Mouse (Mus musculus) large intestine, adult 2 months (tissue): ENCODE results near the gene Spata31d1a. TPM values are rescaled to one million over a fixed set of nuclear protein-coding genes. Genes with fewer than 3 reads are reported as not detected.
"Not testable (repeated sequence)": the region's sequence is repeated elsewhere in the genome, so short reads cannot be mapped to it uniquely, and the experiment has no call there.

Experiments used
- DNase-seq: peaks from one replicate; pipeline ENCODE4 v3.0.0-alpha.2; 2012; ENCODE audit warnings: low read depth, low spot score
- WGBS: fragments of 180-500 bp; shearing (Covaris S2); methylation state at CpG from one replicate; pipeline ENCODE4 v1.1.7; 2018; 5-methylcytosine and 5-hydroxymethylcytosine counted together
- polyA plus RNA-seq: library from polyadenylated mRNA; depleted of rRNA; stranded (reverse); fragments of >200 nt; gene quantifications from 2 replicates; pipeline ENCODE4 v1.2.3, GENCODE M21; 2012

Spata31d1a gene
- polyA plus RNA-seq, 1 experiment = not detected

DNA sequence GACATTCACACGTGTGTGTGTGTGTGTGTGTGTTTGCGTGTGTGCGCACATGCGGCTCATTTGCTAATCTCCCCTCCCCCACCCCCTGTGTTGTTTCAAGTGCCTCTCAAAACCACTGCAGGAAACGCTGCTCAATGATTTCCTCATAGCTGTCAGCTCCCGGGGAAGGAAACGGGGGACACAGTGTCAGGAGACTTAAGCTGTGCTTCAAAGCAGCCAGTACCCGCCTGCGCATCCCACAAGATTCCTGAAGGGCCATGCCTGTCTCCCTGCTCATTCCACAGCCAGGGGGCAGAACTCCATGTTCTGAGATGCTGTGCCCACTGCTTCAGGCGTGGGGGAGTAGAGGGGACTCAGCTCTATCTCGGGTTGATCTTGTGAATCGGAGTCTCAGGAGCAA is 5.6 kb downstream of the Spata31d1a start:
- WGBS = 58% methylated on average over 12 of the region's 12 CpGs
- no peak for DNase-seq

DNA sequence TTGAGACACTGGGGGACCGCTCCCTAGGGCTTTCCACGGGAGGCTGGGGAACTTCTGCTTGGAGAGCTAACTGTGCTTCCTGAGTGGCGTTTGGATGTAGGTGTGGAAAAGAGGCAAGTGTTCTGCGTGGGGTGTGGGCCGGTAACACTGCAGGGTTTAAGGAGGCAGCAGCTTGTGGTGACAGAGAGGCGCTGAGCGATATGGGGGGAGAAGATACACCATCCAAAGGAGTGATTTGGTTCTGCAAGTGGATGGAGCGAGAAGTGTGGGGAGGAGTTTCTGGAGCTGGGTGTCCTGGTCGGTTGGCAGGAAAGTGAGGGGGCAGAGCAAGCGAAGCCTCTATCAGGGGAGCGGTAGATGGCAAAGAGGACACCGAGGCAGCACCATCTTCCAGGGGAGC is 6.6 kb downstream of the Spata31d1a start:
- DNase-seq = no peak
- 85% methylated on average over 12 of the region's 12 CpGs for WGBS

DNA sequence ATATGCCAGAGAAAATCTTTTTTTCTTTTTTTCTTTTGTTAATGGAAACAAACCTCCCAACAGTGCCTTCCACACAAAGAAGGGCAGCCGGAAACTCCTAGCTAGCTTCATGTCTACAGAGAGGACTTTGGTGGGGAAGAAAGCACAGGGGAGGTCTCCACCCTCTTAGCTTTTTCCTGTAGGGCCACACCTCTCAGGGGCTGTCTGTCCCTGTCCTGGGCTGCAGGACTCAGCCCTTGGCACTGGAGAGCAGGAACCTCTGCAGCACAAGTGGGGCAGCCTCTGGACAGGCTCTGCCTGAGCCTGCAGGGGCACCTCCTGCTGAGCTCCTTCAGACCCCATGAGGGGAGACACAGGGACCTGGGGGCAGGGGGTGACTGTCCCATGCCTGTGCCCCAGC is 10.0 kb downstream of the Spata31d1a start:
- WGBS = 62% methylated on average over 1 of the region's 1 CpGs

DNA sequence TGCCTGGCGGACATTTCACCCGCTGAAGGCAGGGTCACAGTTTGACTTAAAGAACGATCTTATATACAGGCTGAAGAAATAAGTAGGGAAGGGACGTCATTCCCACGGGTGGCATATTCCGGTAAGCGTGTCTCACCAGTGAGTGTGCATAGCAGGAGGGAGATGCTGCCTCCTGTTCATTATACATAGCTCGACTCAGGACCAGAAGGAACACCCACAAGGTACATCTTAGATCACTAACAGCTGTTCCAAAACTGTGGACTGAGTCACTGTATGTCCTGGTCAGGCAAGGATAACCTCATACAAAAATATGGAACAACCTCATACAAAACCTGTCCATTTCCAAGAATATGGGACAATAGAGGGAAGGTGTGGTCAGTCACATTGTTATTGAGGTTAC is 11.0 kb downstream of the Spata31d1a start:
- 93% methylated on average over 8 of the region's 8 CpGs for WGBS
- no peak for DNase-seq

More for the DNA sequence above, 10.0 kb downstream of the Spata31d1a start:
- DNase-seq = not testable (repeated sequence)

- WGBS = 91% methylated on average over 7 of the region's 7 CpGs
- no peak for DNase-seq
Measured at GRCm38 (mm10) chr13:59695781-59696180, 14.3 kb downstream of the Spata31d1a start.

- 62% methylated on average over 3 of the region's 3 CpGs for WGBS
- DNase-seq = no peak
Measured at GRCm38 (mm10) chr13:59694008-59694407, 16.1 kb downstream of the Spata31d1a start, which contains the start of gene 4921517D22Rik. Gene 4921517D22Rik (minus strand): TSS chr13:59694108.

GRCm38 (mm10) chr13:59691478-59691877 is 18.7 kb downstream of the Spata31d1a start:
- 83% methylated on average over 10 of the region's 10 CpGs for WGBS
- DNase-seq = no peak

- DNase-seq = no peak
- WGBS = 87% methylated on average over 7 of the region's 7 CpGs
Measured at GRCm38 (mm10) chr13:59690576-59690975, 19.6 kb downstream of the Spata31d1a start.

- WGBS = 92% methylated on average over 3 of the region's 3 CpGs
- DNase-seq = no peak
Measured at GRCm38 (mm10) chr13:59689843-59690242, 20.3 kb downstream of the Spata31d1a start.

DNA sequence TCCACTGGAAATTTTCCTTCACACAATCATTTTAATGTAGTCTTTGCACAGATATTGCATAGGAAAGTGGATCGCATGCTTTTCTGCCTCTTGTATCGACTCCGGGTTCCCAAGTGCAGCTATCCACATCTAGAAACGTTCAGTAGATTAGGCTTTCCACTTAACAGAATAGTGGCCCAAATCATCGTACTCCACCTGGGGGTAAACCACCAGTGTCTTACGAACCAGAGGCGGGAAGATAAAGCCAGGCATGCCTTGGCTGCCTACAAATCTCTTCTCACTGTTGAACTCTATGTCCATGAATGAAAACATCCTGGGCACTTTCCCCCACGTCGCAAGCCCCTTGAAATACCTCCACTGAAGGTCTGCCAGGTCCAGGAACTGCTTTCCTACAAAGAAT is 20.8 kb downstream of the Spata31d1a start:
- 90% methylated on average over 9 of the region's 9 CpGs for WGBS

DNA sequence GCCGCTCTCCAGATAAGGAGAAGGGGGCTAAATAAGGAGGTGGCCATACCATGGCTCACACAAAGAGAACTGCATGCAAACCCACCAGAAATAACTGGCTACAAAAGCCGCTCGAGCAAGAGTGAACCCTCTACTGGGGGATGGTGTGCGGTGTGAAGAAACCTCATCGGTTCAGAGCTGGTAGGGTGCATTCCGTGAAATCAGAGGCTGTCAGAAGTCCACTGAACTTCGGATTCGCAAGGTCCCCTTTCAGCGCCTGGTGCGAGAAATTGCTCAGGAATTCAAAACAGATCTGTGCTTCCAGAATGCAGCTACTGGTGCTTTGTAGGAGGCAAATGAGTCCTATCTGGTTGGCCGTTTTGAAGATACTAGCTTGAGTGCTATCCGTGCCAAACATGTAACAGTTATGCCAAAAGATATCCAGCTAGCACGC is 21.8 kb downstream of the Spata31d1a start:
- DNase-seq = no peak
- 78% methylated on average over 13 of the region's 13 CpGs for WGBS

More for the DNA sequence above, 20.8 kb downstream of the Spata31d1a start:
- DNase-seq = no peak

DNA sequence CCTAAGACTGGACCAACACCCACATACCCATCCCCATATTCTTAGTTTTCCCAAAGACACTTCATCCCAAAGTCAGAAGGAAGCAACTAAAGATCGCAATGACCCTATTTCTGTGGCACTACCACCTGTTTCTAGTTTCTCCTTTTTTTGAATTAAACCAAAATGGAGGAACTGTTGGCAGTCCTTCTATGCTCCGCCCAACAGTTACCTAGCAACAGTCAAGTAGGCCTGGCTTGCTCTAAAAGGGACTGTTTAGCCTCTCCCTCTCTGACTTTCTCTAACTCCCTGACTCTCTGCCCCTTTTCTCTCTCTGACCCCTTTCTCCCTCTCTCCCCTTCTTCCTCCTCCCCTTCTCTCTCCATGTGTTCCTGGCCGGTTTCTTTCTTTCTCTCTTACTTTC is 24.9 kb downstream of the Spata31d1a start:
- no peak for DNase-seq
- 79% methylated on average over 3 of the region's 3 CpGs for WGBS

DNA sequence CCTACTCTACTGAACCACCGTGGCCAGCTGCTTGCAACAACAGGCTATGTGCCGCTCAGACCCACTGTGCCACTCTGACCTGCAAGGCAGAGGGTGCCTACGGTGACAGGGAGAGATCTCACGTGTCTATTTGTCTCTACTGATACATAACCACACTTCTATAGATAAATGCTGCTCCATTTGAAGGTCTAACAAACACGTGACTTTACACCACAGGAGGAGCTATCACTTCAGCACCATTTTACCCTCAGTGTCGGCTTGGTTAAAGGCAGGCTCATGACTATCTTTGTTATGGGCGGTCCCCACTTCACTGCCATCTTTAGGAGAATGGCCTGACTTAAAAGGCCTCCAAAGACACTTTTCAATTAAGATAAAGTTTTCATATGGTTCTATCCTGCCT is 27.5 kb downstream of the Spata31d1a start:
- no peak for DNase-seq
- 43% methylated on average over 7 of the region's 7 CpGs for WGBS

- 67% methylated on average over 4 of the region's 4 CpGs for WGBS
- DNase-seq = no peak
Measured at GRCm38 (mm10) chr13:59679908-59680307, 30.2 kb downstream of the Spata31d1a start.

DNA sequence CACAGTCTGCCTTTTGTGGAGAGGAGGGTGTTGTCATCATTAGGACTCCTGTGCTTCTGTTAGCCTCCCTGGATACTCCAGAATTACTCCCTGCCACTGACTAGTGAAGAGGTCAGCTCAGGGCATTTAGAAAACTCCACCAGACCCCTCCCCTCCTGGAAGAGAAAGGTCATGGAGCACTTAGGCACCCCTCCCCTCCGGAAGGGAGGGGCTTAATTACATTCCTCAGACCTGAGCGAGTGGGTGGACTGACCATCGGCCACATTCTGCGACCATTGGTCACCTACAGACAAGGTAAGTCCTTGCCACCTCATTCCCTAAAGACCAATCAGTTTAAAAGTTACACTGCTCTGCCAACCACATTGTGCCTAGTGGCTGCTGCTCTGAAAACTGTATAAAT is 30.8 kb downstream of the Spata31d1a start:
- no peak for DNase-seq
- WGBS = 30% methylated on average over 4 of the region's 4 CpGs

DNA sequence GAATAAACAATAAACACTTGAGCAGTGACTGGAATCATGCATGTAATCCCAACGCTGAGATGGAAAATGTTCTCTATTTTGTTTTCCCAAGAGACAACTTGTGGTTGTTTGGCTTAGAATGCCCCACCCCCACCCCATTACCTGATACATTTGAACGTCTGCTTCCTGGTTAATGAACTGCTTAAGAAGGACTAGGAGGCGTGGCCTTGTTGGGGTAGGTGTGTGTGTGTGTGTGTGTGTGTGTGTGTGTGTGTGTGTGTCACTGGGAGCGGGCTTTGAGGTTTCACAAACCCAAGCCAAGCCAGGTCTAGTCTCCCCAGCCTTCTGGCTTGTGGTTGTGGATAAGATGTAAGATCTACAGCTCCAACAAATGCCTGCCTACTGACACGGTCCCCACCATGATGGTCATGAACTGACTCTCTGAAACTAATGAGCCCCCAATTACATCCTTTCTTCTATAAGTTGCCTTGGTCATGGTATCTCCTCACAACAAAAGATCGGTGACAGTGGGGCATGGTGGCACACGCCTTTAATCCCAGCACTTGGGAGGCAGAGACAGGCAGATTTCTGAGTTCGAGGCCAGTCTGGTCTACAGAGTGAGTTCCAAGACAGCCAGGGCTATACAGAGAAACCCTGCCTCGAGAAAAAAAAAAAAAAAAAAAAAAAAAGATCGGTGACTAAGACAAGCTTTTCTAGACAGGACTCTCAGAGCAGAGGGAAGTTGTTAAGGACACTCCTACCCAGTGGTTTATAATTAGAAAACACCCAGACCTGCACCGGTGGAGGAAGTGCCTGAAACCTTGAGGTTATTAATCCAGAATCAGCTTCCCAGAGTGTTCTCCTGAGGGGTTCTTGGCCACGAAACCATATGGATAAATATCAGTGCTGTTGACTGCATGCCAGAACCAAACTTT is 33.6 kb downstream of the Spata31d1a start:
- no peak for DNase-seq
- WGBS = 52% methylated on average over 12 of the region's 12 CpGs

DNA sequence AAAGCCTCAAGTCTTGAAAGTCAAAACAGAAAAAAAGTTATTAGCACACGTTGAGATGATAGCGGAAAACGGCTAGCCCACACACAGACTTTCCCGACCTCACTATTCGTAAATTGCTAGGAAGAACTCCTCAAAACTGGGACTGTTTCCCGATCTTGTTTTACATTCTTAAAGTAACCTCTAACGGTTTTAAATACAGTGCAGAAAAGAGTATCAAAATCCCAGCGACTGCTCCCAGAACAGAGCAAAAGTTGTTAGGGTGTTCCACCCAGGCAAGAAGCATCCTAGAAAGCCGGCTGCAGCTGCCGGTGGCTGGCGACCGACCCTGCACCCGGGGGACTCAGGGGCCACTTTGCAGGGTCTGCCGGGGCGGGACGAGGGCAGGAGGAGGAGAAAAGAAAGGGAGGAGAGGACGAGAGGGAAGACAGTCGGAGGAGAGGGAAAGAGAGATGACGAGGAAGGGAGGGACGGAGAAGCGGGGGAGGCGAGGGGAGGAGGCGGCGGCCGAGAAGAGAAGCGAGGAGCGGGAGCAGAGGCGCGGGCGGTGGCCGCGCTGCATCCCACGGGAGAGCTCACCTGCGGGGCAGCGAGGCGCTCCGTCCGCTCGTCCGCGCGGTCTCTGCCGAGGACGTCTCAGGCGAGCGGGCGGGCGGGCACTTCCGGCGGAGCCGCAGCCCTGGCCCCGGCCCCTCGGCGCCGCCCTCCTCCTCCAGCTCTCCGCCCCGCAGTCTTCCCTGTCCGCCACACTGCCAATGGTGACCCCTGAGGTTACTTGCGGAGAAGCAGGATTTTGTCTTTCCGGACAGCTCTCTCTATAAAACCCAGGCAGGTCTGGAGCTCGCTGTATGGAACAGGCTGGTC is 34.7 kb downstream of the Spata31d1a start, which contains the start of gene Golm1:
Gene Golm1, minus strand, starts transcription at position 661 of the 861 bp plus-strand sequence.
- no peak for DNase-seq
- WGBS = under 1% methylated on average over 59 of the region's 61 CpGs

- 4% methylated on average over 13 of the region's 13 CpGs for WGBS
- no peak for DNase-seq
Measured at GRCm38 (mm10) chr13:59674761-59675150, 35.4 kb downstream of the Spata31d1a start.

- WGBS = 18% methylated on average over 3 of the region's 3 CpGs
Measured at GRCm38 (mm10) chr13:59674215-59674614, 35.9 kb downstream of the Spata31d1a start.

GRCm38 (mm10) chr13:59673597-59673996 is 36.5 kb downstream of the Spata31d1a start:
- WGBS = 43% methylated on average over 7 of the region's 7 CpGs
- no peak for DNase-seq

More at GRCm38 (mm10) chr13:59674215-59674614, 35.9 kb downstream of the Spata31d1a start:
- DNase-seq = no peak
